Mouse (Mus musculus): Measurements from ENCODE around the gene Fkbp9.
A peak's percentile ranks its signal among the peaks of the same experiment; 100 is the strongest.
"Not testable (repeated sequence)": the region's sequence is repeated elsewhere in the genome, so short reads cannot be mapped to it uniquely, and the experiment has no call there.

Fkbp9 gene

GRCm38 (mm10) chr6:56837621-56838020 lies 5.8 kb downstream of the Fkbp9 start:
- DNase-seq (ENCODE audit: low spot score in 2 of 2) = no peak

DNA sequence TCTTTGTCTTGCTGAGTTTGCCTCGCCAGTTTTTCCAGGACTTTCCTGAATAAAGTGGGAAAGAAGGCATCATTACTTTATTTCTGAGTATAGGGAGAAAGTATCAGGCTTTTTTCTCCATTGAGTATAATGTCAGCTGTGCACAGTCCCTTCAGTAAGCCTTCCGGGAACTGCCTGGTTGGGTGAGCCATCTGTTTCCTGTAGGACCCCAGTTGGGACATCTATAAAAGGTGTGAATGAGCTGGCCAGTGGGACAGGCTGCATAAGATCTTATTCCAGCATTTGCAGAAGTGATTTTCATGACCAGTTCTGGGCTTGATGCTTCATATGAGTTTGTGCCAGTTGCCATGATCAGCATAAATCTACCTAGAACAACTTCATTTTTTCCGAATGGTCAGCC lies 11.4 kb downstream of the Fkbp9 start:
- no peak for DNase-seq (ENCODE audit: low spot score in 2 of 2)

- no peak for DNase-seq (ENCODE audit: low spot score in 2 of 2)
Measured at GRCm38 (mm10) chr6:56844365-56844764, 12.5 kb downstream of the Fkbp9 start.

DNA sequence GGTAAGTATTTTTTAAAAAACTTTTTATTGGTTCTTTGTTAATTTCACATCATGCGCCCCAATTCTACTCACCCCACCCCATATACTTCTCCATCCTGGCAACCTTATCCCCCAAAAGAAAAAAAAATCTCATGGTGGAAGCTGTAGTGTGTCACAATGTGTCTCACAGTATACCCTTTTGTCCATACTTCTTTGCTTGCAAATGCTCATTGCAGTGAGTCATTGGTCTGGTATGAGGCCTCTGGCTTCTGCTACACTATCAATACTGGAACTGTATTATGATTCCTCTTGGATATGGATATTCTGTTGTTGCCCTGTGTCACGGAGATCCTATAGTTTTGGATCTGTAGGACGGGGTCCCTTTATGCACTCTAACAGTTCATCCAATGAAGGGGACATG lies 17.1 kb downstream of the Fkbp9 start:
- DNase-seq (ENCODE audit: low spot score in 2 of 2) = no peak

DNA sequence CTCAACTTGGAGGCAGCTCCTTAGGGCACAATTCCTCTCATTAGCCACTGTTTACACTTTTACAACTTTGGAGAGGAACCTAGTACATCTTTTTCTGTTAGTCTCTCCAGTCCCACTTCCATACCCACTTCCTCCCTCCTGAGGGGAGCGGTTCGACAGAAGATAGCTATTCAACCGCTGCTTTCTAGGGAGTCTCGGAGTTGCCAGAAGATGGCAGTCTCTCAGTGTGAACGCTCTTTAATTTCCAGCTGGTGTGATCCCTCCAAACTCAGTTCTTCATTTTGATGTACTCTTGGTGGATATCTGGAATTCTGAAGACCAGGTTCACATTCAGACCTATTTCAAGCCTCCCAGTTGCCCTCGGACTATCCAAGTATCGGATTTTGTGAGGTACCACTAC lies 18.5 kb downstream of the Fkbp9 start:
- DNase-seq (ENCODE audit: low spot score in 2 of 2) = peak in 1 of 2 experiments; percentile 29

GRCm38 (mm10) chr6:56854803-56855202 lies 22.9 kb downstream of the Fkbp9 start:
- no peak for DNase-seq (ENCODE audit: low spot score in 2 of 2)

DNA sequence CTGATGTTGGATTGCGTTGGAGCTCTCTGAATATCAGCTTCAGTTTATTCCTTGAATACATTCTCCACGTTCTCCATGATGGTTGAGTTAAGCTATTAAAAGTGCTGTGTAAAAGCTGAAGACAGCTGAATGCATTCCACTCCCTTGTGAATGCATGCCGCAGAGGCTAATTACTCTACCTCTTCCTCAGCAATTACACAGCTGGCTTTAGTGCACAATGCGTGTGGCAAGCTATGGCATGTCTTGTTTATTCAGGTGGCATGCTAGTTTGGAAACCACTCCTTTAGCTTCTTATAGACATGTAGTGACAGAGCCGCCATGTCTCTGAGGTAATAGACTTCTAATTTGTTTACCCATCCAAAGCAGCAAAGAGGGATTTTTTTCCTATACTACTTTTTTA lies 24.9 kb downstream of the Fkbp9 start:
- no peak for DNase-seq (ENCODE audit: low spot score in 2 of 2)

- DNase-seq (ENCODE audit: low spot score in 2 of 2) = no peak
Measured at GRCm38 (mm10) chr6:56860205-56860848, 28.5 kb downstream of the Fkbp9 start.

DNA sequence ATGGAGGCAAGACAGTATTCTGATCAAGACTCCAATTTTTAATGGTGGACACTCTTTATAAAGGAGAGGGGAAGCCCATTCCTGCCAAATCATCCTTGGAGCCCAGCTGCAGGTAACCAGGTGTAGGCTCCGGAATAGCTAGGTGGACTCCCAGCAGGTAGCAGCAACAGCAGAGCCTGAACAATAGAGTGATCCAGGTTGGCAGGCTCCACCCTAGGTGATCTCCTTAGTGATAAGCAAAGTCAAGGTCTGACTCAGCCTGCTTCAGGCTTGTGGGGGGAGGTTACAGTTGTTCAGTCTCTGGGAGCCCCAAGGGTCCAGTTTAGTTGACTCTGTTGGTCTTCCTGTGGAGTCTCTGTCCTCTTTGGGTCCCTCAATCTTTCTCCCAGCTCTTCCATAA lies 35.0 kb downstream of the Fkbp9 start:
- DNase-seq (ENCODE audit: low spot score in 2 of 2) = not testable (repeated sequence)

GRCm38 (mm10) chr6:56868565-56868964 lies 36.7 kb downstream of the Fkbp9 start:
- DNase-seq (ENCODE audit: low spot score in 2 of 2) = no peak

GRCm38 (mm10) chr6:56870027-56870426 lies 38.2 kb downstream of the Fkbp9 start:
- DNase-seq (ENCODE audit: low spot score in 2 of 2) = no peak

GRCm38 (mm10) chr6:56876870-56877269 lies 45.0 kb downstream of the Fkbp9 start:
- DNase-seq (ENCODE audit: low spot score in 2 of 2) = peak; percentile 35 to 61

DNA sequence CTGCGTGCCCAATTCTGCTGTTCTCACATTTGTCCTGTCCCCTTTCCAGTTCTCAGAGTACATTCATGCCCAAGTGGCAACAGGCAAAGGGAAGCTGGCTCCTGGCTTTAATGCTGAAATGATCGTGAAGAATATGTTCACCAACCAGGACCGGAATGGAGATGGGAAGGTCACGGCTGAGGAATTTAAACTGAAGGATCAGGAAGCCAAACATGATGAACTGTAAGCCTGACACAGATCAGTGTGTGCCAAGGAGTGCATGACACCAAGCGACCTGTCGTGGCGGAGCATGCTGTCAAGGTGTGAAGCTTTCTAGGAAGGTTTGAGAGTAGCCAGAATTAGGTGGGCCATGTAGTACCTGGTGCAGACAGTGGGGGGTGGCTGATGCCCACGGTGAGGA lies 46.1 kb downstream of the Fkbp9 start:
- no peak for DNase-seq (ENCODE audit: low spot score in 2 of 2)

DNA sequence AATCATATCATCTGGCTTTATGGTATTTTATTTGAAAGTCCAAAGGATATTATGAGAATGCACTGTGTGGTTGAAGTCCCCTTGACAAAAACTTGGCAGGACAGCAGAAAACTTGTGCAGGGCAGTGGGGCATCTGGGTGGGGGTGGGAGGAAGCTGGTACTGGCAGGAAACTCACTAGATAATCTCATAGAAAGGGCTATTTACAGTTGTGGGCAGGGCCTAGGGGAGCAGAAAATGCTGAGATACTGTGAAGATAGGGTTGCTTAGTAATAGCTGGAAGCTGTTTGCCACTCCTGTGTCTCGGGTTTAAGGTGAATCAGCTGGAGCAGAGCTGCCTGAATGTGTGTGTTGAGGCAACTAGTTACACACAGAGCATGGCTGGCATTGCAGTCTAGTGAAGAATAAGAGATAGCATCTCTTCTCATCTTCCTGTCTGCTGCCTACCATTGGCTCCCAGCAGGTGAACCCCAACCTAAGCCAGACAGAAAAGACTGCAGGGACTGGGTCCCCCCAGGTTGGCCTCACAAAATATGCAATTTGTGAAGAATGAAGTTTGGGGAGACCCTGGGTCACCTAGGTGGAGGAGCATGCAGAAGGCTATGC lies 47.6 kb downstream of the Fkbp9 start:
- DNase-seq (ENCODE audit: low spot score in 2 of 2) = no peak

DNA sequence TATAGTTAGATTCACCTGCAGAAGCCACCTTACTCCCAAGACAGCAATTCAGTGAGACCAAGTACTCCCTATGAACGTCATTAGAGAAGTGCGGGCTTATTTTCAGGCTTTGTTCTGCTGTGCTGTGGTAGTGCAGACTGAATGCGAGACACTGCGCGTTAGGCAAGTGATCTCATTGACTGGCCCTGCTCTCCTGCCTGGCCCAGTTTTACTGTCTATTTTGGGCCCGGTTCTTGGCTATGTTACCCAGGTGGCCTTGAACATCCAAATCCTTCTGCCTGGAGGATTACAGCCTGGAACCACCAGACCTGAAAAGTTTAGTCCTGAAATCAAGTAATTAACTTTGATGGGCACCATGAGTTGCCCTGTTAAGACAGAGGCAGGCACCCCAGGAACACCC lies 56.7 kb downstream of the Fkbp9 start:
- DNase-seq (ENCODE audit: low spot score in 2 of 2) = no peak

GRCm38 (mm10) chr6:56890762-56891161 lies 58.9 kb downstream of the Fkbp9 start:
- DNase-seq (ENCODE audit: low spot score in 2 of 2) = no peak

GRCm38 (mm10) chr6:56899601-56900000 lies 67.7 kb downstream of the Fkbp9 start:
- no peak for DNase-seq (ENCODE audit: low spot score in 2 of 2)

DNA sequence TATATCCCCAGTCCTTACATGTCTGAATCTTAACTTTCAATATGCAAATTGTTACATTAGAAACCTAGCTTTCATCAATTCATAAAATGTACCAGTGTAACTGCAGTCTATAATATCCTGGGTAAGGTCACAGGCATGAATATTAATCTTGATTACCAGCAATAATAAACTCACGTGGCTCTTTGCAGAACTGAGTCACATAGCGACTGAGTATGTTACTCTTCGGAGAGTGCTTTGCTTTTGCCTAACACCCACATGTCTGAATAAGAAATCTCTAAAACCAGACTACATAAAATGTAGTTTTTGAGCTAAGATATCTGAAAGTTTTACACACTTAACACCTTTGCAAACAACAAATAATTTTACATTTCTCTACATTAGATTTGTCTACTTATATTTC lies 69.5 kb downstream of the Fkbp9 start:
- no peak for DNase-seq (ENCODE audit: low spot score in 2 of 2)

- DNase-seq (ENCODE audit: low spot score in 2 of 2) = peak; percentile 45 to 61
Measured at GRCm38 (mm10) chr6:56901824-56902386, 70.0 kb downstream of the Fkbp9 start.

GRCm38 (mm10) chr6:56902606-56903520 lies 71.0 kb downstream of the Fkbp9 start:
- no peak for DNase-seq (ENCODE audit: low spot score in 2 of 2)

DNA sequence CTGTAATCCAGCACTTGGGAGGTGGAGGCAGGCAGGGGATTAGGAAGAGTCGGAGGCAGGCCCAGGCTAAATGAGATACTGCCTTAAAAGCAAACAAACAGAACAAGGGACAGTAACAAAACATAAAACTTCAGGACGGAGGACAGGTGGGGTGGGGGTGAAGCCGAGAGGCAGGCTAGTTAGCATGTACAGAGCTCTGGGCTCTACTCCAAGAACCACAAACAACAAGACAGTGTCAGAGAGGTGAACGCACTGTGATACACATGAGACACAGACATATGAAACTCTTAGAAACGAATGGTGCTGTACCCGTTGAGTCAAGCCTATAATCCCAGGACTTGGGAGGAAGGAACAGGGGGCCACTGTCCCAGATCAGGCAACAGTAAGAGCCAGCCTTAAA lies 72.0 kb downstream of the Fkbp9 start:
- DNase-seq (ENCODE audit: low spot score in 2 of 2) = no peak

DNA sequence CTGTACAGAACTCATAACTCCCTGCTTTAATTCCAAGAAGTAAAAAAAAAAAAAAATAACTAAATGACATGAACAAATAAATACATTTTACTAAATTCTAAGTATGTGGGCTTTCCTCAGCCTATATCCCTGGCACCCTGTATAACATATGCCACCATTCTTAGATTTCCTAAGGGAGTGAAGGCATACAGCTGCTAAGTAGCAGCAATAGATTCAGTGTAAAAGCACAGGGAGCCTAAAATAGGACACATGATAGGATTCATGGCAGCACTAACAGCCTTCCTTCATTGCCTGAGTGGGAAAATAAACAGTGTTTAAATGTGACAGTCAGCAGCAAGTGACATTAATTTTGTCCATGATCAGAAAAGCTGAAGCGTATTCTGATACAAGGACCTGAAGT lies 72.5 kb downstream of the Fkbp9 start:
- DNase-seq (ENCODE audit: low spot score in 2 of 2) = no peak

All from frontal cortex, postnatal 36 days (tissue).